ENCODE assay signal across 11 mouse cellular contexts in the genomic region with DNA sequence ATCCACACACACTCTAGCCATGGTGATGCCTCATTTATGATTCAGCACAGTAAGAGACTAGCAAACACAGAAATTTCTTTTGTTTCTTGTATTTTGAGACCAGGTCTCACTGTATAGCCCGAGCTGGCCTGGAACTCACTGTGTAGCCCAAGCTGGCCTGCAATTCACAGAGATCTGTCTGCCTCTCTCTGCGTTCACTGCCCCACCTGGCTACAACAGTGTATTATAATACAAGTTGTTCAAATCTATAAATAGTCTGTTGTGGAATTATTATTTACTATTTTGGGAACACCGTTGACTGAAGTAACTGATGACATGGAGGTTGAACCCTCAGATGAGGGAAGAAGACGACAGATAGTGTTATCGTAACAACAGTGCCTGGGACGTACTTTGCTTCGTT.
"Had no signal": no experiment of that assay in that cellular context is flagged by ENCODE, and none has a peak within 500 bp of the region (broad histone marks: within the 10 kb centered on the region; RNA-seq: fewer than 3 reads in every experiment).

No protein-coding gene starts in this region.

- H3K9ac ChIP-seq: limb, embryonic 12.5 days; liver, embryonic 13.5 days; liver, postnatal 0 days; lung, embryonic 15.5 days; midbrain, embryonic 13.5 days; stomach, embryonic 15.5 days had no signal

- H3K4me2 ChIP-seq: limb, embryonic 12.5 days; liver, embryonic 13.5 days; lung, embryonic 15.5 days; midbrain, embryonic 13.5 days; stomach, embryonic 15.5 days had no signal

- ATAC-seq: midbrain, embryonic 13.5 days had no signal

- H3K9me3 ChIP-seq: limb, embryonic 12.5 days; liver, embryonic 13.5 days; lung, embryonic 15.5 days; midbrain, embryonic 13.5 days; stomach, embryonic 15.5 days had no signal

- H3K36me3 ChIP-seq: liver, embryonic 13.5 days; stomach, embryonic 15.5 days had no signal

- H3K27me3 ChIP-seq: limb, embryonic 12.5 days; liver, embryonic 13.5 days; lung, embryonic 15.5 days; midbrain, embryonic 13.5 days; stomach, embryonic 15.5 days had no signal

- H3K4me1 ChIP-seq: limb, embryonic 12.5 days; liver, embryonic 13.5 days; lung, embryonic 15.5 days; stomach, embryonic 15.5 days had no signal

- DNase-seq: kidney, postnatal 25 days; layer of hippocampus, adult 9-11 months; liver; liver, embryonic 13.5 days; liver, postnatal 0 days; right cerebral cortex, postnatal 14 days; thymus, postnatal 36 days had no signal

- H3K4me3 ChIP-seq: limb, embryonic 12.5 days; liver, embryonic 13.5 days; lung, embryonic 15.5 days; midbrain, embryonic 13.5 days; stomach, embryonic 15.5 days had no signal

- H3K27ac ChIP-seq: limb, embryonic 12.5 days; liver, embryonic 13.5 days; lung, embryonic 15.5 days; midbrain, embryonic 13.5 days; stomach, embryonic 15.5 days had no signal
